Mouse (Mus musculus) MN1 (cell line): Measurements from ENCODE around the gene Boll.

Experiments used
- DNase-seq: peaks from one replicate; pipeline ENCODE4 v3.0.0-alpha.2; 2016; ENCODE audit warnings: low spot score

Boll gene

DNA sequence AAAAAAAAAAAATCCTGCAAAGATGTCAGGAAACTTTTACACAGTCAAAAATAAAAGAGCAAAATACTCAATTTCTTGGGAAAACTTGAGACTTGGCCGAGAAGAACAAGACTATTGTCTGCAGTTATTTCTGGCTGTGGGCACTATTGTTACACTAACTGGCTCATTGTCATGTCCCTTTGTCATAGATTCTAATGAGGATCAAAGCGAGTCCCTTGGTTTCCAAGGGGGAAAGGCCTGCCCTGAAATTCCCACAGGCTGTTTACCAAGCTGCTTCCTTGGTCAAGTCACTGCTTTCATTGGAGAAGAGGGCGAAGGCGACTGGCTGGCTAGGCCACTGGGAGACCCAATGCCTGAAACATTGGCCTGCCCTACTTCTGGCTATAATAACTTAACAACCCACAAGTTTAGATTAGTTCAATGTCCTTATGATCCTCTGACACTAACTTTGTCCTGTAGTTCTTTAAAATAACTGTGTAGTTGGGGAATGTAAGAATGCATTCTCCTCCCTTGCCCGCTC lies 157.4 kb downstream of the Boll start:
- DNase-seq: no peak

DNA sequence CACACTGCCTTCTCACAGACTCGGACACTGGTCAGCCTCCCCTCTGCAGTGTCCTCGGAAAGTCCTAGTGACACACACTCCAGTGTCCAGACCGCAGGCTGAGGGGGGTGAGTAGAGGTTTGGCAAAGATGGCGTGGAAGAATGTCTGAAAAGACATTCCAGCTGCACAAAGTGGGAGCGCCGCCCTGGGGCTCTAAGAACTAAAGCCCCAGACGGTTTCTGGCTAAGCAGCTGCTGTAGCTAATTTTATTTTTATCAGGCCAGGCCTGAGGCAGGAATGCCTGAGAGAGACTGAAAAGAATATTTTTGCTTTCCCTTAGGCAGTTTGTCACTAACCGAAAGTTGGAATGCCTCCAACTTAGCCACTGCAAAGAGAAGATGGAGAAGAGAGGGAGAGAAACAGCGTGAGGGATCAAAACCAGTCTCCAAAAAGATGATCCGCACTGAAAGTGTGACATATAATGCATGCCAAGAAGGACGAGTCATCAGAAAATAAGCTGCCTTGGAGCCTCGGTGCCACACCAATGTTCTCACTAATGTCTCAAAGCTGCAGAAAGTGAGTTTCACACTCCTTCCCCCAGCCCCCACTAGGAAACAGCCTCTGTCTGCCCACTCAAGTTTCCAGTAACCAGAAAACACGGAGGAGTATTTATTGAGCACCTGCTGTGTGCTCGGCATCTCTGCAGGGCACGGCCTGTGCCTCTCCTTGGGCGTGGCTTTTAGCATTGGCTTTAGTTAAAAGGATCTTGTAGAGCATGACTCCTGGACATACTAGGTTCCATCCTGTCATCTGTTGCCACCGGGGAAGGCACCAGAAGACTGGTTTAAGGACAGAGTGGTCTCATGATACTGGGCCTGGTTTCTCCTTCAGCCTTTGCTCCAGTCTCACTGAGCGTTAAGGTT lies 161.2 kb downstream of the Boll start:
- DNase-seq: peak; percentile 27

DNA sequence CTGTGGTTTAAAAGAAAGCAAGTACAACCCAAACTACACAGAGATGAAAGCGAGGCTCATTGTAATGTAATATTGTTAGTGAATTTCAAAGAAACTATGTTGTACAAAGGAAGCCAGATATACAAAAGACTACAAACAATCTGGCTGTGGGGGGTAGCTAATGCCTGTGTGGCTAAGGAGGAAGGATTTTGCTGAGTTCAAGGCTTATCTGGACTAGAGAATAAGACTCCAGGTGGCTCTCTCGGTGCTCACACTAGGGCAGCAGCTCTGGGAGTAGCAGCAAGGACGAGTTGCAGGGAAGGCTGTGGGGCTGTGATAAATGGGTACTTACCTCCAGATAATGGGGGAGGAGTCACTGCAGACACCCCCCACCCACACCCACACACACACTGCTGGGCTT lies 164.6 kb downstream of the Boll start:
- DNase-seq: no peak
